Mouse (Mus musculus) intestine, embryonic 16.5 days (tissue): ENCODE results near the gene Sun3. TPM values are rescaled to one million over a fixed set of nuclear protein-coding genes. Genes with fewer than 3 reads are reported as not detected.

Experiments
- ATAC-seq: fragments of 200-750 bp; cut with Nextera tagmentation; 2 replicates; pipeline ENCODE4 v1.8.0; 2017; ENCODE audit warnings: moderate TSS enrichment, moderate library complexity
- H3K27ac ChIP-seq: fragments of 300-500 bp; sonication (generic); 2 replicates; pipeline ENCODE4 v1.5.1; 2014; ENCODE audit warnings: mild to moderate bottlenecking, low read length
- H3K27me3 ChIP-seq: fragments of 300-500 bp; sonication (generic); replicated peaks from 2 replicates; pipeline ENCODE4 v1.6.1; 2014; ENCODE audit warnings: low read length, control low read depth, mixed read lengths; ENCODE audit not compliant: control insufficient read depth, insufficient read depth
- H3K36me3 ChIP-seq: fragments of 300-500 bp; sonication (generic); 2 replicates; pipeline ENCODE4 v1.6.1; 2014; ENCODE audit warnings: low read length, control low read depth; ENCODE audit not compliant: control insufficient read depth, insufficient read depth
- H3K4me1 ChIP-seq: fragments of 300-500 bp; sonication (generic); 2 replicates; pipeline ENCODE4 v1.6.1; 2014; ENCODE audit warnings: low read length, control low read depth, mixed read lengths; ENCODE audit not compliant: control insufficient read depth, insufficient read depth
- H3K4me2 ChIP-seq: fragments of 300-500 bp; sonication (generic); 2 replicates; pipeline ENCODE4 v1.6.1; 2014; ENCODE audit warnings: low read depth, low read length, control low read depth
- H3K4me3 ChIP-seq: fragments of 300-500 bp; sonication (generic); 2 replicates; pipeline ENCODE4 v1.5.1; 2014; ENCODE audit warnings: mild to moderate bottlenecking, low read length
- H3K9ac ChIP-seq: fragments of 300-500 bp; sonication (generic); 2 replicates; pipeline ENCODE4 v1.6.1; 2014; ENCODE audit warnings: low read depth, low read length
- H3K9me3 ChIP-seq: fragments of 300-500 bp; sonication (generic); 2 replicates; pipeline ENCODE4 v1.6.1; 2016; ENCODE audit warnings: low read length, control low read depth; ENCODE audit not compliant: control insufficient read depth
- WGBS: fragments of 180-500 bp; shearing (Covaris S2); extraction: QIAGEN DNeasy Blood & Tissue Kit; methylation state at CpG from one replicate; pipeline ENCODE4 v1.1.7; 2014; 5-methylcytosine and 5-hydroxymethylcytosine counted together
- polyA plus RNA-seq: library from polyadenylated mRNA; unstranded; fragments of >200 nt; fragmentation: Nextera tagmentation; extraction: Ambion mirVana; gene quantifications from 2 replicates; pipeline ENCODE4 v1.2.1, GENCODE M21; 2015

The Sun3 gene
- polyA plus RNA-seq, 1 experiment from 2014 or later: 0.18 TPM

DNA sequence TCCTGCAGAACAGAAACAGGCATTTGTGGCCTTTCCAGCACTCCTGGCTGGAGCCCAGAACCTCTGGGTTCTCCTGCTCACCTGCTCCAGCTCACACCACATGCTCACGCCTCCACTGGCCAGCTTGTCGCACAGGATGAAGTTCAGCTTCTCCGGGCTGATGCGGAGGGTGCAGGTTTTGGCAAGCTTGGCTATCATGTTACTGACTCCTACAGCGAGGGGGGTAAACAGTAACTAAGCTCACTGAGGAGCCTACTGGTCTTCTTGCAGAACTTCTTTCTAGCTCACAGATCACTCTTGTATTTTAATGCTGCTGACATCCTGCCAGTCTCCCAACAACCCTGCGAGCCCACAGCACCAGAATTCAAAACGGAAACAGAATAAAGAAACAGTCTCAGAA, 38.4 kb downstream of the Sun3 start:
- H3K27me3 ChIP-seq: no peaks in the 10 kb centered on the region
- peaks cover 5% of the 10 kb centered on the region for H3K4me1 ChIP-seq
- WGBS: 0% methylated on average over 7 of the region's 7 CpGs
- peak overlapping the region; percentile 85 for H3K4me2 ChIP-seq
- H3K9me3 ChIP-seq: no peaks in the 10 kb centered on the region
- peak overlapping the region; percentile 88 for H3K27ac ChIP-seq
- peak overlapping the region; percentile 87 for H3K4me3 ChIP-seq
- peak; percentile 66 for ATAC-seq
- peaks cover 3% of the 10 kb centered on the region; the same call in 1 of the 2 replicates for H3K36me3 ChIP-seq
- peak overlapping the region; percentile 93 for H3K9ac ChIP-seq

DNA sequence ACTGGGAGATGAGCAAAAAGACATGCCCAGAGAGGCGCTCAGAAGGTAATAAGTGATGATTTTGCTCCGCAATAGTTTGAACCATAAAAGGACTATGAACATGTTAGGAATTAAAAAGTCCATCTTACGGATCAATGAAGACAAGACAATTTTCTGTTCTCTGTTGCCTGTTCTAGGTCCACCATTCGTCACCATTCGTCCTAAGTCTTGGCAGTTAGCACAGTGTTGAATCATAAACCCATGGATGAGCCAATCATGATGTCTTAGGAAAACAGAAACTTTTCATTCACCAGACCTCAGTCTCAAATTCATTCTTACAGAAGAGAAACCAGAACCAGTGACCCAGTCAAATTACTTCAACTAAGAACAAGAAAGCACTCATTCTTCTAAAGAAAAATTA, 40.0 kb downstream of the Sun3 start:
- no peak for ATAC-seq
- H3K36me3 ChIP-seq: peaks cover 10% of the 10 kb centered on the region

DNA sequence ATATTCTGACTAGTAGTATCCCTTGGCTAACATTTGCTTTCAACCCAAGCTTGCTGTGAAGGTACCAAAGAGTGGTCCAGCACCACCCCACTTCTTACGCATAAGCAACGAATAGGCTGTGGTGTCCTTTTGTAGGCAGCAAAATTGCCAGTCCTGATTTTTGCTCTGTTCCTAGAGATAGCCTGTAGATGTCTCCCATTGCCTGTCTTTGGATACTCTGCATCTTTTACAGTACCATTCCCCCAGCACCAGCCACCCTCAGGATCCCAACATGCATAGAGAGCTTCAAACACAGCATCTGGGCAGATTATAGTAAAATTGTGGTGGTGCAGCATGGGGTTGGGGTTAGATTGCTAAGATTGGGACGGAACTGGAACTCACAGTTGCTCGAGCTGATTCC, 60.7 kb downstream of the Sun3 start:
- H3K4me1 ChIP-seq: no peaks in the 10 kb centered on the region
- peaks cover 7% of the 10 kb centered on the region for H3K36me3 ChIP-seq
- no peak overlapping the region for H3K4me2 ChIP-seq
- WGBS: 69% methylated on average over 4 of the region's 4 CpGs
- H3K4me3 ChIP-seq: no peak overlapping the region
- ATAC-seq: no peak
- no peak overlapping the region for H3K27ac ChIP-seq
- H3K27me3 ChIP-seq: no peaks in the 10 kb centered on the region
- H3K9me3 ChIP-seq: no peaks in the 10 kb centered on the region
- H3K9ac ChIP-seq: no peak overlapping the region

More for the DNA sequence above, 40.0 kb downstream of the Sun3 start:
- Histone ChIP-seq H3K4me2 (no peak overlapping the region), H3K9ac (no peak overlapping the region), H3K9me3 (no peaks in the 10 kb centered on the region), H3K4me1 (peaks cover 5% of the 10 kb centered on the region), H3K27me3 (no peaks in the 10 kb centered on the region), H3K27ac (no peak overlapping the region), H3K4me3 (no peak overlapping the region)
- WGBS: 95% methylated on average over 5 of the region's 5 CpGs

DNA sequence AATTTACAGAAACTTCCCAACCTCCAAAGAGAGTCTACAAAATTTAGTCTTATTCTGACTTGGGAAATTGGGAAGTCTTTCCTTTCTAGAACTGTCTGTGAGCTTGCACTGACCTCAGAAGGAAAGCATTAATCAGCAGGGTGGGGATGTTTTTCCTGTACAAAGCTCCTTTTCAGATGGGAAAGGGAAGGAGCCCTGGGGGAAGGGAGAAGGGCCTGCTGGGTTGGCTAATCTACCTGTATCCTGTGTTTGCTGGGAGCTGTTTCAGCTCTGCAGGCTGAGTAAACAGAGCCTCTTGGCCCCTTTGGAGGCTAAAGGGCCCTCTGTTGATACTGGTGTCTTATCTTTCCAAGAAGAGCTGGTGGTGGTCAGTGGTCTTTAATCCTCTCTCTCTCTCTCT, 62.7 kb downstream of the Sun3 start:
- Histone ChIP-seq H3K9me3 (no peaks in the 10 kb centered on the region), H3K9ac (no peak overlapping the region), H3K4me2 (no peak overlapping the region), H3K36me3 (no peaks in the 10 kb centered on the region), H3K4me3 (no peak overlapping the region), H3K27ac (no peak overlapping the region), H3K4me1 (no peaks in the 10 kb centered on the region), H3K27me3 (no peaks in the 10 kb centered on the region)
- ATAC-seq: peak; percentile 78

DNA sequence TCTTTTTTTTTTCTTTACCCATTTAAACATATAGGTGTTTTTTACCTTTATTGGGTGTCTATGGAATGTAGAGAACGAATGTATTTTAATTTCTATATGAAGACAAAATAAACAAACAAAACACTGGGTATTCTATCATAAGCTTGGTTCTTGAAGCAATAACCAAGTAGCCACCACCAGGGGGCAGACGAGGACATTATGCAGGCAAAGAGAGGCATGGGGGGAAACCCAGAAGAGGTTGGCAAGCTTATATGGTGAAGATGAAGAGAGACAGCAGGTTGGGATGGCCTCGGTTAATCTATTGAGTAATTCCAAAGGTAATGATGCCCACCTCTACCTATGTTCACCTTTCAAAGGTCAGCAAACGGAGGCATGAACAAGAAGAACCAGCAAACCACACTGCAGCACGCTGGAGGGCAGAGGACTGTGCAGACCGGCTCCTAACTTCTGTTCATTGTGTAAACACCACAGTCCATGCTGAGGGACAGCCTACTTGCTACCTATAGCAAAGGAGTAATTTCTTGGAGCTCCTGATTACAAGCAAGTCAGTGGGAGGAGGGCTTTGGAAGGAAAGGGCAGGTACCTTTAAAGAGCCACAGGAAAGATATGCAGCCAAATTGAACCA, 65.4 kb downstream of the Sun3 start:
- no peaks in the 10 kb centered on the region for H3K4me1 ChIP-seq
- no peak overlapping the region for H3K27ac ChIP-seq
- H3K9me3 ChIP-seq: no peaks in the 10 kb centered on the region
- H3K9ac ChIP-seq: no peak overlapping the region
- no peaks in the 10 kb centered on the region for H3K36me3 ChIP-seq
- no peak for ATAC-seq
- WGBS: 34% methylated on average over 6 of the region's 6 CpGs
- no peak overlapping the region for H3K4me3 ChIP-seq
- H3K4me2 ChIP-seq: no peak overlapping the region
- H3K27me3 ChIP-seq: no peaks in the 10 kb centered on the region

DNA sequence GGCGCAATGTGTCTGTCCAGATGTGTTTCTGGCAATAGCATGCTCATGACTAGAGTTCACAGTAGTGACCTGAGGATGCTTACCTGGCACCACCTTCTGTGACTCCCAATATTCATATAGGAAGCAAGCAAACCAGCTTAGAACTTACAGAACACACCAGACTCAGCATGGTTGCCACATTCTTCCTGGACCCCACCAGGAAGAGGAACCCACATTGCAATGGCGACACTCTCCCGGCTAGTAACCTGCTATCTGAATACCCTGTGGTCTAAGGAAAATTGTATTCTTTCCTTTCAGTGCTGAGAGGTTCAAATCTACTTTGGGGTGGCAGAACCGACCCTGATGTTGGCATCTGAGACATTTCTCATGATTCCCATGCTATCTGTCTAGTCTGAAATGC, 70.6 kb downstream of the Sun3 start:
- no peak overlapping the region for H3K4me2 ChIP-seq
- H3K4me3 ChIP-seq: no peak overlapping the region
- no peak overlapping the region for H3K27ac ChIP-seq
- H3K9me3 ChIP-seq: no peaks in the 10 kb centered on the region
- no peak for ATAC-seq
- WGBS: 74% methylated on average over 4 of the region's 4 CpGs
- no peak overlapping the region for H3K9ac ChIP-seq
- no peaks in the 10 kb centered on the region for H3K4me1 ChIP-seq
- no peaks in the 10 kb centered on the region for H3K27me3 ChIP-seq
- H3K36me3 ChIP-seq: no peaks in the 10 kb centered on the region

DNA sequence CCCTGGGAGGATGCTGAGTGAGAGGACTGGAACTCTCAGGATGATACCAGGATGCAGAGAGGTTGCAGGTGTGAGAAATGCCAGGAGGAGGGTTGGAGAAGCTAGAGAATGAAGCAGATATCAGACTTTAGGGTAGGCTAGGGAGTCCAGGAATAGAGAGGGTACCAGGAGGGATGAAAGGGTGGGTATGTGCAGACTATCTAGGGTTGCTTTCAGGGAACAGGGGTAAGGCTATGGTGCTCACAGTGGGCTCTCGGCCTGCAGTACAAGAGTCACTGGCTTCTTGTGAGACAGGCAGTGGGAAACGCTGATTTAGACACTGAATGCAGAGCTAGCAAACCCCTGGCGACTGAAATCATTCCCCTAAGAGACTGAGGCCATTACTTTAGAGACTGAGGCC, 75.6 kb downstream of the Sun3 start, which contains the start of gene Pkd1l1:
Pkd1l1 (minus strand) TSS at position 101 of the 400 bp plus-strand sequence.
- 80% methylated on average over 3 of the region's 3 CpGs for WGBS

DNA sequence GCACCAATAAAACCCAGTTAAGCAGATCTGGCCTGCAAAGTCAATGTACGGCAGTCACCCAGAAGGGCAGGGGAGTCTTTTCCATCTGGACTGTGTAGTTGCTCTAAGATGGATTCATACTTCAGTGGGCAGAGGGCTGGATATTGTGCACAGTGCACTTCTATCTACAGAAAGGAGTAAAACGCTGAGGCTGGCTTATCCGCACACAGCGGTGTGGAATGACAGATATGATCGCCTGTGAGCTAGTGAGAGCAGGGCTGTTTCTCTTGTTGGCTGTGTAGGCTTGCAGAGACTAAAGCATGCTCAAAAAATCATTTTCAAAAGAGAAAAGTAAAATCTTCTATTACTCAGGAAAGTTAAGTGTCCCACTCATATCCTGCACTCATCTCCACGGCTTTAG, 76.7 kb downstream of the Sun3 start:
- H3K9me3 ChIP-seq: no peaks in the 10 kb centered on the region
- 76% methylated on average over 6 of the region's 6 CpGs for WGBS

More for the DNA sequence above, 75.6 kb downstream of the Sun3 start, which contains the start of gene Pkd1l1:
- H3K36me3 ChIP-seq: no peaks in the 10 kb centered on the region
- no peak for ATAC-seq
- no peak within 1 kb of the TSS for H3K9ac ChIP-seq
- H3K9me3 ChIP-seq: no peaks in the 10 kb centered on the region
- H3K4me1 ChIP-seq: no peaks in the 10 kb centered on the region
- no peak within 1 kb of the TSS for H3K27ac ChIP-seq
- no peak within 1 kb of the TSS for H3K4me3 ChIP-seq
- H3K27me3 ChIP-seq: no peaks in the 10 kb centered on the region
- no peak within 1 kb of the TSS for H3K4me2 ChIP-seq

DNA sequence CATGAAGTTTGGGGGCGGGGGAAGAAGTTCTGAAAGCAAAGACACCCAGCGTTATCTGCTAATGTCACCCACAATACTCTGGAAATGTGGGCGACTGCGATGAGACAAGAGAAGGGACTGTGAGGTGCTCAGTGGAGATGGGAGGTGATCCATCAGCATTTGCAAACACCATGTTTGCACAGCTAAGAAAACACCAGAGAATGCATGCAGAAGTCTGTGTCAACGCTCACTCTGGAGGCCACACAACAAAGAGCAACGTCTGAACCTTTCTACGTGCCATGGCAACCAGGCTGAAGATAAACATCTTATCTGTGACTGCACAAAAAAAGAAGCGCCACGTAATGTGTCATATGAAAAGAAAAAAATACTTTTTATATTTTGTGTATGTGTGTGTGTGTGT, 78.3 kb downstream of the Sun3 start:
- Histone ChIP-seq H3K4me2 (no peak overlapping the region), H3K9me3 (no peaks in the 10 kb centered on the region), H3K27me3 (no peaks in the 10 kb centered on the region), H3K27ac (no peak overlapping the region), H3K4me3 (no peak overlapping the region), H3K9ac (no peak overlapping the region), H3K36me3 (no peaks in the 10 kb centered on the region), H3K4me1 (no peaks in the 10 kb centered on the region)
- no peak for ATAC-seq
- WGBS: 64% methylated on average over 9 of the region's 9 CpGs

More for the DNA sequence above, 76.7 kb downstream of the Sun3 start:
- Histone ChIP-seq H3K27ac (no peak overlapping the region), H3K36me3 (no peaks in the 10 kb centered on the region), H3K27me3 (no peaks in the 10 kb centered on the region), H3K9ac (no peak overlapping the region), H3K4me1 (no peaks in the 10 kb centered on the region), H3K4me3 (no peak overlapping the region), H3K4me2 (no peak overlapping the region)
- no peak for ATAC-seq

DNA sequence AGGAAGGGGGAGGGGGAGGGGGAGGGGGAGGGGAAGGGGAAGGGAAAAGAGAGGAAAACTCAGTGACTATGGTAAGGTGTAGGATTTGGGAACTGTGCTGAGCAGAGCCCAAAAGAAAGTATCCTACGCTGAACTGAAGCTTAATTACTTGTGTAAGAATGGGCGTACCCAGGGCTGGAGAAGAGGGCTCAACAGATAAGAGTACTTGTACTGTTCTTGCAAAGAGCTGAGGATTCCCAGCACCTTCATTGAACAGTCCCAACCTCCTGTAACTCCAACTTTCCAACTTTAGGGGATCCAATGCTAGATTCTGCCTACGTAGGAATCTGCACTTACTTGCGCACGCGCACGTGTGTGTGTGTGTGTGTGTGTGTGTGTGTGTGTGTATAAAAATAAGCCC, 80.7 kb downstream of the Sun3 start:
- Histone ChIP-seq H3K9ac (no peak overlapping the region), H3K9me3 (no peaks in the 10 kb centered on the region), H3K27ac (no peak overlapping the region), H3K4me1 (no peaks in the 10 kb centered on the region), H3K27me3 (no peaks in the 10 kb centered on the region), H3K4me2 (no peak overlapping the region), H3K36me3 (no peaks in the 10 kb centered on the region), H3K4me3 (no peak overlapping the region)
- no peak for ATAC-seq
- WGBS: 93% methylated on average over 7 of the region's 7 CpGs
